Mouse (Mus musculus): Measurements from ENCODE around the gene Mup14. TPM values are rescaled to one million over a fixed set of nuclear protein-coding genes. Genes with fewer than 3 reads are reported as not detected.
"Not testable (repeated sequence)": the region's sequence is repeated elsewhere in the genome, so short reads cannot be mapped to it uniquely, and the experiment has no call there.

Gene Mup14
- total RNA-seq (2021), result not detected

DNA sequence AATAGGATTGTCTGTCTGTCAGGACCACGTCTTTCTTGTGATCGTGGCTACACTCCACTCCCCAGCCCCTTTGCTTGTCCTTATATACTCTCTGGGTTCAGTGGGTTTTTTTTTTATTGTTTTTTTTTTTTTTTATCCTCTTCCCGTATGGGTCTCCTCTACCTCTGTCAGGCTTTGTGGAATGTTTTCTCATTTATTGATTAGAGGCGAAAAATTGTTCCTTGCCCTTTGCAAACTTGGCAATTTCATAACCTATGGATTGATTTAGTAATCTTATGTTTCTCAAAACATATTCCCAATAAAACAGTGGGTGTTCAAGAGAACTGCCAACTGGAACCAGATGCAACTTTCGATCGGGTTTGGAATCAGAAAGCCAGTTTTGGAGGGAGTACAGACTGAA lies at the start of gene Mup14:
Mup14 (minus strand) TSS at position 101 of the 400 bp plus-strand sequence.
- intact Hi-C loops (cut with DNase I); DNase-seq: not testable (repeated sequence)

DNA sequence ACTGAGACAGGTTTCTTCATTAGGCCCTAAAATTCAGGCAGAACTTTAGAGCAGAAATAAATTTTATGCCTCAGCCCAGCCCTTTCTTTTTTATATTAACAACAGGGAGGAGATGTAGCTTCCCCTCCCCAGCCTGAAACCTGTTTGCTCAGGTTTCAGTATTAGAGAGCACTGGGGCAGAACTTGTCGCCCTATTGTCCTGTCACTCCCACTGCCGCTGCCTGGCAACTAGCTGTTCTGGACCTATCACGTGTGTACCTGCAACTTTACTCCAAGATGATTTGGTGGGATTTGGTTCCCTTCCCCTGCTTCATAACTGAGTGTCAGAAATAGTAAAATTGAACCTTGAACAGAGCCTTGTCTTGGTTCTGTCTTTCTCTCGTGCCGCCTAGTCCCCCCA lies 34.3 kb upstream of the Mup14 start:
- DNase-seq; intact Hi-C loops (cut with DNase I): not testable (repeated sequence)

Other genes starting within 250 kb of the Mup14 start
- gene Mup13, start 75.7 kb downstream of the Mup14 start, total RNA-seq (2021), result not detected
- gene Mup15, start 135.7 kb upstream of the Mup14 start, total RNA-seq (2021), result not detected
- gene Mup16, start 215.5 kb upstream of the Mup14 start, total RNA-seq (2021), result not detected